Mouse (Mus musculus): Measurements from ENCODE around the gene Gmip. TPM values are rescaled to one million over a fixed set of nuclear protein-coding genes. Genes with fewer than 3 reads are reported as not detected.
A peak's percentile ranks its signal among the peaks of the same experiment; 100 is the strongest.

Gmip gene
- 8.1 and 8.2 TPM in 2 replicates for polyA plus RNA-seq (2014; fragmentation: Nextera tagmentation; extraction: Ambion mirVana)

DNA sequence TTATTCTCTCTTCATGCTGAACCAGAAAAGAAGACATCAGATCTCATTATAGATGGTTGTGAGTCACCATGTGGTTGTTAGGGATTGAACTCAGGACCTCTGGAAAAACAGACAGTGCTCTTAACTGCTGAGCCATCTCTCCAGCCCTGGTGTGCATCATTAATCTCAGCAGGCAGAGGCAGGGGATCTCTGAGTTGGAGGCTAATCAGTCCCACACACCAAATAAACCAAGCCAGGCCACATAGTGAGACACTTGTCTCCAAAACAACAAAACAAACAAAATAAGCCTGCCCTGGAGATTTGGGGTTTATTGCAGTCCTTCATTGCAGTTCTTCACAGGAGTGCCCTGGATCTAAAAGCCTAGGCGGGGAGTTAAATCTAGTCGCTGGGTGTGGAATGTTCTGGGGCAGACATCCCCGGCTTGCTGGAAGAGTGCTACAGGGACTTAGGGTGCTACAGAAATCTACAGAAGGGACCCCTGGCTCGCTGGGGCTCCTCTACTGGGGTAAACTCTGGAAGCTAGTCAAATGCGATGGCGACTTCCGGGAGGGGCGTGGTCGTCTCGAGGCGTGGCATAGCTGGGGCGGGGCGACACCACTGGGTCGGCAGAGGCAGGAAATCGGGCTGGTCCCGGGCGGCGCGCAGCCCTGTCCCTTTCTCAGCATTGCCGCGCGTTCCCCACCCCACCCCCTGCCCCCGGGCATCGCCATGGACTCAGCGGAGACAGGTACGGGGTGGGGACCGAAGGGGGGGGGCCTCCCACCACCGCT lies at the start of gene Gmip:
Gmip (plus strand) TSS at position 586 of the 770 bp plus-strand sequence.
- H3K27me3 ChIP-seq (ENCODE audit: control insufficient read depth, insufficient read depth, low read length), result no peaks in the 10 kb centered on the region
- H3K9me3 ChIP-seq (ENCODE audit: control insufficient read depth, low read length), result no peaks in the 10 kb centered on the region
- H3K4me2 ChIP-seq (replicated peaks; ENCODE audit: low read depth, low read length), result peak within 1 kb of the TSS; percentile 81
- ATAC-seq (ENCODE audit: low FRiP score, low TSS enrichment), result peak; percentile 80
- 0 out of 2 replicates have a peak, but pooled peaks cover 4% of the 10 kb centered on the region for H3K4me1 ChIP-seq (ENCODE audit: control insufficient read depth, insufficient read depth, low read length)
- 6% methylated on average over 28 of the region's 28 CpGs for WGBS
- no peak within 1 kb of the TSS for H3K27ac ChIP-seq (ENCODE audit: low read depth, low read length)
- peak within 1 kb of the TSS; percentile 48; the same call in 1 of the 2 replicates for H3K9ac ChIP-seq (ENCODE audit: low read depth, low read length)
- H3K36me3 ChIP-seq (ENCODE audit: control insufficient read depth, insufficient read depth, low read length), result peaks cover 50% of the 10 kb centered on the region
- peak within 1 kb of the TSS; percentile 50 for H3K4me3 ChIP-seq (ENCODE audit: low read length)

- ATAC-seq (ENCODE audit: low FRiP score, low TSS enrichment), result no peak
- H3K27me3 ChIP-seq (ENCODE audit: control insufficient read depth, insufficient read depth, low read length), result no peaks in the 10 kb centered on the region
- H3K36me3 ChIP-seq (ENCODE audit: control insufficient read depth, insufficient read depth, low read length), result peaks cover 66% of the 10 kb centered on the region
- 94% methylated on average over 4 of the region's 4 CpGs for WGBS
- no peaks in the 10 kb centered on the region for H3K4me1 ChIP-seq (ENCODE audit: control insufficient read depth, insufficient read depth, low read length)
- H3K9ac ChIP-seq (ENCODE audit: low read depth, low read length), result no peak overlapping the region
- H3K27ac ChIP-seq (ENCODE audit: low read depth, low read length), result no peak overlapping the region
- no peak overlapping the region for H3K4me2 ChIP-seq (replicated peaks; ENCODE audit: low read depth, low read length)
- H3K4me3 ChIP-seq (ENCODE audit: low read length), result no peak overlapping the region
- H3K9me3 ChIP-seq (ENCODE audit: control insufficient read depth, low read length), result peaks cover 11% of the 10 kb centered on the region; the same call in 1 of the 2 replicates
Observed at GRCm38 (mm10) chr8:69761814-69762445, 46.5 kb upstream of the Gmip start.

DNA sequence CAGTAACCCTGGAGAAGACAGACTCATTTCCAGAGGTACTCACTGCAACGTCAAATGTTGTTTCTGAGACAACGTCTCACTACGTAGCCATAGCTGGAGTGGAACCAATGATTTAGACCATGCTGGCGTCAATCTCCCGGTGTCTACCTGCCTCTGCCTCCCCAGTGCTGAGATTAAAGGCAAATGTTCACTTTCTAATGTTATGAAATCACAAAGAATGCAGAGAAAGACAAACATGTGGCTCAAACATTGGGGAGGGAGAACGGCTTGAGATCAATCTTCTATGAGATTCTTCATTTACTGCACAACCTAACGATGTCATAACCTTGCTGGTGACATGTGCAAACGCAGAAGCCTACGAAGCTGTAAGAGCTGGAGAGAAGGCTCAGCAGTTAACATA lies 37.3 kb upstream of the Gmip start:
- 86% methylated on average over 9 of the region's 9 CpGs for WGBS
- peaks cover 10% of the 10 kb centered on the region; the same call in 1 of the 2 replicates for H3K4me1 ChIP-seq (ENCODE audit: control insufficient read depth, insufficient read depth, low read length)
- no peak overlapping the region for H3K4me2 ChIP-seq (replicated peaks; ENCODE audit: low read depth, low read length)
- H3K27ac ChIP-seq (ENCODE audit: low read depth, low read length), result no peak overlapping the region
- peaks cover 5% of the 10 kb centered on the region; the same call in 1 of the 2 replicates for H3K9me3 ChIP-seq (ENCODE audit: control insufficient read depth, low read length)
- no peak overlapping the region for H3K9ac ChIP-seq (ENCODE audit: low read depth, low read length)
- no peak for ATAC-seq (ENCODE audit: low FRiP score, low TSS enrichment)
- H3K4me3 ChIP-seq (ENCODE audit: low read length), result no peak overlapping the region
- H3K27me3 ChIP-seq (ENCODE audit: control insufficient read depth, insufficient read depth, low read length), result no peaks in the 10 kb centered on the region
- H3K36me3 ChIP-seq (ENCODE audit: control insufficient read depth, insufficient read depth, low read length), result peaks cover 41% of the 10 kb centered on the region

GRCm38 (mm10) chr8:69772106-69772505 lies 36.4 kb upstream of the Gmip start:
- H3K4me2 ChIP-seq (replicated peaks; ENCODE audit: low read depth, low read length), result no peak overlapping the region
- H3K9me3 ChIP-seq (ENCODE audit: control insufficient read depth, low read length), result no peaks in the 10 kb centered on the region
- peaks cover 10% of the 10 kb centered on the region; the same call in 1 of the 2 replicates for H3K4me1 ChIP-seq (ENCODE audit: control insufficient read depth, insufficient read depth, low read length)
- no peaks in the 10 kb centered on the region for H3K27me3 ChIP-seq (ENCODE audit: control insufficient read depth, insufficient read depth, low read length)
- 83% methylated on average over 2 of the region's 2 CpGs for WGBS
- no peak overlapping the region for H3K27ac ChIP-seq (ENCODE audit: low read depth, low read length)
- peaks cover 32% of the 10 kb centered on the region for H3K36me3 ChIP-seq (ENCODE audit: control insufficient read depth, insufficient read depth, low read length)
- ATAC-seq (ENCODE audit: low FRiP score, low TSS enrichment), result no peak
- no peak overlapping the region for H3K9ac ChIP-seq (ENCODE audit: low read depth, low read length)
- no peak overlapping the region for H3K4me3 ChIP-seq (ENCODE audit: low read length)

- Histone ChIP-seq H3K4me2 (replicated peaks; ENCODE audit: low read depth, low read length) (peak within 1 kb of the TSS; percentile 65), H3K27me3 (ENCODE audit: control insufficient read depth, insufficient read depth, low read length) (no peaks in the 10 kb centered on the region), H3K4me3 (ENCODE audit: low read length) (peak within 1 kb of the TSS; percentile 82), H3K9ac (ENCODE audit: low read depth, low read length) (peak within 1 kb of the TSS; percentile 94), H3K9me3 (ENCODE audit: control insufficient read depth, low read length) (no peaks in the 10 kb centered on the region), H3K36me3 (ENCODE audit: control insufficient read depth, insufficient read depth, low read length) (peaks cover 7% of the 10 kb centered on the region; the same call in 1 of the 2 replicates), H3K4me1 (ENCODE audit: control insufficient read depth, insufficient read depth, low read length) (peaks cover 10% of the 10 kb centered on the region; the same call in 1 of the 2 replicates), H3K27ac (ENCODE audit: low read depth, low read length) (peak within 1 kb of the TSS; percentile 99)
- peak; percentile 99 for ATAC-seq (ENCODE audit: low FRiP score, low TSS enrichment)
- under 1% methylated on average over 41 of the region's 41 CpGs for WGBS
Observed at GRCm38 (mm10) chr8:69774503-69775148, 33.9 kb upstream of the Gmip start, which contains the start of gene Gm20422. Gene Gm20422, minus strand, starts transcription at chr8:69774886.

DNA sequence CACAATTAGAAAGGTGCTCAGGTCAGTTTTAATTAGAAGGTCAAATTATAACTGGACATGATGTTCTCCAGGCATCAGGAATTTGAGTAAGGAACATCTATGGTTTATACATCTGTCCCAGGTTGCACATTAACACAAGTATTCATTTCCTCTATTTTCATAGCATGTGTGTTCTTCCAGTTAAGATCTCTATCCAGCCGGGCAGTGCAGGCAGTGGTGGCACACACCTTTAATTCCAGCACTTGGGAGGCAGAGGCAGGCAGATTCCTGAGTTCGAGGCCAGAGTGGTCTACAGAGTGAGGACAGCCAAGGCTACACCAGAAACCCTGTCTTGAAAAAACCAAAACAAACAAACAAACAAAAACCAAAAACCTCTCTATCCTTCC lies 33.3 kb upstream of the Gmip start:
- Histone ChIP-seq H3K36me3 (ENCODE audit: control insufficient read depth, insufficient read depth, low read length) (0 out of 2 replicates have a peak, but pooled peaks cover 4% of the 10 kb centered on the region), H3K9ac (ENCODE audit: low read depth, low read length) (no peak overlapping the region), H3K4me2 (replicated peaks; ENCODE audit: low read depth, low read length) (peak overlapping the region; percentile 36), H3K27me3 (ENCODE audit: control insufficient read depth, insufficient read depth, low read length) (no peaks in the 10 kb centered on the region), H3K9me3 (ENCODE audit: control insufficient read depth, low read length) (no peaks in the 10 kb centered on the region), H3K27ac (ENCODE audit: low read depth, low read length) (no peak overlapping the region), H3K4me1 (ENCODE audit: control insufficient read depth, insufficient read depth, low read length) (peaks cover 10% of the 10 kb centered on the region; the same call in 1 of the 2 replicates), H3K4me3 (ENCODE audit: low read length) (peak overlapping the region; percentile 82)
- ATAC-seq (ENCODE audit: low FRiP score, low TSS enrichment), result no peak; the same call in 1 of the 2 replicates
- WGBS, result 46% methylated on average over 2 of the region's 2 CpGs

GRCm38 (mm10) chr8:69777111-69777510 lies 31.4 kb upstream of the Gmip start:
- 72% methylated on average over 9 of the region's 12 CpGs for WGBS
- Histone ChIP-seq H3K9ac (ENCODE audit: low read depth, low read length) (no peak overlapping the region), H3K4me1 (ENCODE audit: control insufficient read depth, insufficient read depth, low read length) (peaks cover 10% of the 10 kb centered on the region; the same call in 1 of the 2 replicates), H3K4me3 (ENCODE audit: low read length) (no peak overlapping the region), H3K27ac (ENCODE audit: low read depth, low read length) (no peak overlapping the region), H3K27me3 (ENCODE audit: control insufficient read depth, insufficient read depth, low read length) (no peaks in the 10 kb centered on the region), H3K36me3 (ENCODE audit: control insufficient read depth, insufficient read depth, low read length) (no peaks in the 10 kb centered on the region), H3K4me2 (replicated peaks; ENCODE audit: low read depth, low read length) (no peak overlapping the region), H3K9me3 (ENCODE audit: control insufficient read depth, low read length) (no peaks in the 10 kb centered on the region)
- no peak for ATAC-seq (ENCODE audit: low FRiP score, low TSS enrichment)

DNA sequence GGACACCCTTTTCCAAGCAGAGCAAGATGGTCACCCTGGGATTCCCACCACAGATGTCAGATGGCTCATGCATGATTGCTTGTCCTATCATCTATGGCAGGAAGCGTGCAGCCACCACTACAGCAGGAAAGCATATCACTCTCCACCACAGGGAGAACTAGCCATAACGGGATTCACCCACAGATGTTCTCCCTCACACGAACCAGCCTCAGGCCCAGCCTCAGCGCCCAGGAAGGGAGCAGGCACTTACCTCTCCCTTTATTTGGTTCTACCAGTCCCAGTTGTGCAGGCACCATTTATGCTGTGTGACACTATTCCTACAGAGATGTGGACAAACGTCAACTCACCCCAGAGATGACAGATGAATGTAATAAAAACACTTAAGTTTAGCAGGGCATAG lies 19.4 kb upstream of the Gmip start:
- no peak overlapping the region for H3K4me3 ChIP-seq (ENCODE audit: low read length)
- H3K9ac ChIP-seq (ENCODE audit: low read depth, low read length), result no peak overlapping the region
- no peak overlapping the region for H3K27ac ChIP-seq (ENCODE audit: low read depth, low read length)
- H3K4me2 ChIP-seq (replicated peaks; ENCODE audit: low read depth, low read length), result no peak overlapping the region
- peaks cover 9% of the 10 kb centered on the region for H3K36me3 ChIP-seq (ENCODE audit: control insufficient read depth, insufficient read depth, low read length)
- no peaks in the 10 kb centered on the region for H3K9me3 ChIP-seq (ENCODE audit: control insufficient read depth, low read length)
- 90% methylated on average over 5 of the region's 5 CpGs for WGBS
- no peak for ATAC-seq (ENCODE audit: low FRiP score, low TSS enrichment)
- H3K27me3 ChIP-seq (ENCODE audit: control insufficient read depth, insufficient read depth, low read length), result no peaks in the 10 kb centered on the region
- peaks cover 12% of the 10 kb centered on the region for H3K4me1 ChIP-seq (ENCODE audit: control insufficient read depth, insufficient read depth, low read length)
